Mouse (Mus musculus) G1E (cell line): Measurements from ENCODE around the gene Gdf11. TPM values are rescaled to one million over a fixed set of nuclear protein-coding genes. Genes with fewer than 3 reads are reported as not detected.

ENCODE experiments used
- ATAC-seq: 2 replicates; pipeline ENCODE4 v1.8.0; 2016; ENCODE audit warnings: mild to moderate bottlenecking; ENCODE audit not compliant: insufficient number of reproducible peaks, poor library complexity, low FRiP score, severe bottlenecking; ENCODE audit errors: extremely low read depth
- DNase-seq: peaks from one replicate; pipeline ENCODE4 v3.0.0; 2012; ENCODE audit warnings: low spot score
- H3K27me3 ChIP-seq: 2 replicates; pipeline ENCODE4 v1.6.1; 2012; ENCODE audit warnings: mild to moderate bottlenecking, low read length, inconsistent platforms; ENCODE audit not compliant: insufficient read depth
- H3K36me3 ChIP-seq: replicated peaks from 2 replicates; pipeline ENCODE3; 2012; ENCODE audit warnings: mild to moderate bottlenecking, inconsistent platforms
- H3K4me1 ChIP-seq: 2 replicates; pipeline ENCODE4 v1.6.1; 2012; ENCODE audit warnings: low read depth, low read length, inconsistent platforms, mixed read lengths; ENCODE audit not compliant: insufficient read depth
- H3K4me3 ChIP-seq: 2 replicates; pipeline ENCODE4 v1.5.1; 2012; ENCODE audit warnings: low read depth, mild to moderate bottlenecking, inconsistent platforms, low read length, moderate library complexity, mixed read lengths
- H3K9me3 ChIP-seq: replicated peaks from 2 replicates; pipeline ENCODE4 v1.6.1; 2012; ENCODE audit warnings: inconsistent platforms
- CTCF ChIP-seq: IDR thresholded peaks from 2 replicates; pipeline ENCODE4 v1.5.1; 2012; ENCODE audit warnings: low read depth, low read length, inconsistent platforms, mixed read lengths
- GATA1 ChIP-seq: IDR thresholded peaks from 2 replicates; pipeline ENCODE4 v1.6.1; 2012; ENCODE audit warnings: borderline replicate concordance, low read length, inconsistent platforms, mixed read lengths
- GATA2 ChIP-seq: IDR thresholded peaks from 2 replicates; pipeline ENCODE4 v1.6.1; 2012; ENCODE audit warnings: low read depth, low read length, inconsistent platforms, borderline replicate concordance
- POLR2AphosphoS5 ChIP-seq: IDR thresholded peaks from 2 replicates; pipeline ENCODE4 v1.6.1; 2012; ENCODE audit warnings: low read depth, low read length, inconsistent platforms; ENCODE audit not compliant: insufficient replicate concordance
- TAL1 ChIP-seq: conservative IDR thresholded peaks from 2 replicates; pipeline ENCODE4 v1.6.1; 2012; ENCODE audit warnings: low read depth, low read length, inconsistent platforms, mixed read lengths
- polyA plus RNA-seq: library from polyadenylated mRNA; stranded (reverse); fragments of >175 nt; gene quantifications from 2 replicates; pipeline ENCODE4 v1.2.3, GENCODE M21; 2012
- total RNA-seq, 2 experiments: library from RNA; stranded (forward) in 1 of 2; stranded (reverse) in 1 of 2; fragments of 200-1000 nt in 1 of 2; fragments of >200 nt in 1 of 2; fragmentation: Nextera tagmentation in 1 of 2; gene quantifications; 2 replicates each; pipeline ENCODE4 v1.2.3; 2014 to 2017

The Gdf11 gene
- total and polyA plus RNA-seq, 3 experiments: under 0.01 to 0.02 TPM; not detected in 1

DNA sequence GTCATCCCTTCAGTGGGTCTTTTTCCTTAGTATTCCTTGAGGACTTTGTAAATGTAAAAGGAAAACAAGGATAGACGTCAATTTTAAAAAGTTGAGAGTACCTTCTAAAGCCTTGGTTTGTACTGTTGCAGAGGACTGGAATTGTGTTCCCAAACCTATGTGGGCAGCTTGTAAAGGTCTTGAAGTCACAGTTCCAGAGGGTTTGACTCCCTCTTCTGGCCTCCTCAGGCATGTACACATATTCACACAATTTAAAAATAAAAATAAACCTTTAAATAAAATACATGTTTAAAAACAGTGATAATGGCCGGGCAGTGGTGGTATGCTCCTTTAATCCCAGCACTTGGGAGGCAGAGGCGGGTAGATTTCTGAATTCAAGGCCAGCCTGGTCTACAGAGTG is 25.5 kb downstream of the Gdf11 start:
- no peak overlapping the region for H3K4me3 ChIP-seq
- no peaks in the 10 kb centered on the region for H3K27me3 ChIP-seq
- peaks cover 80% of the 10 kb centered on the region for H3K36me3 ChIP-seq
- DNase-seq (no peak), ATAC-seq (no peak)
- no peak for TF ChIP-seq TAL1
- TF ChIP-seq GATA2: no peak
- TF ChIP-seq CTCF: no peak
- TF ChIP-seq POLR2AphosphoS5: no peak
- no peak for TF ChIP-seq GATA1
- no peaks in the 10 kb centered on the region for H3K4me1 ChIP-seq
- no peaks in the 10 kb centered on the region for H3K9me3 ChIP-seq

DNA sequence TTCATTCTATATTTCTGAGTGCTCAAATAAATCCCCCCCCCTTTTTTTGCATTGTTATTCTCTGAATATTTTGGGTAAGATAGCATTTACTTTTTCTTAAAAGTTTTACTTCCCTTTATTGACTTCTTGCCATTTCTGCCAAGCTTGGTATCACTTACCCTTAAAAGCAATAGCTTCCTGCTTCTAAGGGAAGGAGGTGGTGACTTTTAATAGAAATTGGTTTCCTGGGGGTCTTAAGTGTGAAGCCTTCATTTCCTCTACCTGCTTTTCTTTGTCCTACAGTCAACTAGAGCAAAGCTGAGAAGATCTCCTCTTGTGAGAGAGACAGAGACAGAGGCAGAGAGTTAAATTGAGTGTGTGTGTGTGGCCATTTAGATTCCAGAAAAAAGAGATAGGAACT is 30.3 kb downstream of the Gdf11 start:
- Histone ChIP-seq H3K36me3 (peaks cover 81% of the 10 kb centered on the region), H3K27me3 (no peaks in the 10 kb centered on the region), H3K4me3 (no peak overlapping the region), H3K9me3 (no peaks in the 10 kb centered on the region), H3K4me1 (no peaks in the 10 kb centered on the region)
- ATAC-seq: no peak
- TF ChIP-seq TAL1 (no peak), GATA1 (no peak), GATA2 (no peak), CTCF (no peak), POLR2AphosphoS5 (no peak)
- no peak for DNase-seq

DNA sequence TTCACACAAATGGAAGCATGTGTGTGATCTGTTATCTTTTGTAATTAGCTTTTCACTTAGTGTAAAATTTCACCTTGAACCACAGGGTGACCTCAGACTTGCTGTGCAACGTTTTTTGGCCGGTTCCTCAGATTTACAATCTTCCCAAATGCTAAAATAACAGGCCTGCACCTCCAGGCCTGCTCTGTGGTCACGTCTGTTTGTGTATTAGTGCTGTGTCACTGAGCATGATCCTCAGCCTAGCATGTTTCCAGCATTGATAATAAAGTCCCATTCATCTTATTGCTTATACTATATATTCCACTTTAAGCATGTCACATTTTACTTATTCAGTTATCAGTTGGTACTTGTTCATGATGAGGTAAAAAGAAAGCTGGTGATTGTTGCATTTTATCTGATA is 41.2 kb downstream of the Gdf11 start:
- Histone ChIP-seq H3K36me3 (peaks cover 69% of the 10 kb centered on the region), H3K9me3 (no peaks in the 10 kb centered on the region), H3K4me1 (peaks cover 14% of the 10 kb centered on the region), H3K27me3 (no peaks in the 10 kb centered on the region), H3K4me3 (no peak overlapping the region)
- ATAC-seq: peak; percentile 75
- no peak for TF ChIP-seq GATA1
- peak; percentile 30; the same call in 1 of the 2 replicates for TF ChIP-seq TAL1
- DNase-seq: no peak

DNA sequence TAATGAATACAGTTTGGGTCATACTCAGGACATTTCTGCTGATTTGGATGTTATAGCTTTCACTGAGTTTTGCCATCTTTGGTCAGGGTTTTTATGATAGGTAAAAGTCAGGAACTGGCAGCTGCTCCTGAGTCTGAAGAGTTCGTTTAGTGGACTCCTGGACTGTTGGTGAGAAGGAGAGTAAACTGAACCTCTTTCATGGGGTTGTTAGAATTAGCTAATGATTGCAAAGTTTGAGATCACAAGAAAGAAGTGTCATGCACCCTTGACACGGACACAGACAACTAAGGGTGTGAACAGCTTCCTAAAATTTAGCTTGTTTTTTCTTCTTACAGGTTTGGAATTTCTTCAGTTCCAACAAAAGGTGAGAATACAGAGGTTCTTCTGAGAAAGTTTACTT is 43.1 kb downstream of the Gdf11 start:
- H3K9me3 ChIP-seq: no peaks in the 10 kb centered on the region
- peaks cover 14% of the 10 kb centered on the region for H3K4me1 ChIP-seq
- no peak for ATAC-seq
- TF ChIP-seq TAL1 (no peak), CTCF (no peak), GATA1 (no peak), GATA2 (no peak), POLR2AphosphoS5 (no peak)
- H3K27me3 ChIP-seq: no peaks in the 10 kb centered on the region
- no peak overlapping the region for H3K4me3 ChIP-seq
- H3K36me3 ChIP-seq: peaks cover 77% of the 10 kb centered on the region
- no peak for DNase-seq

DNA sequence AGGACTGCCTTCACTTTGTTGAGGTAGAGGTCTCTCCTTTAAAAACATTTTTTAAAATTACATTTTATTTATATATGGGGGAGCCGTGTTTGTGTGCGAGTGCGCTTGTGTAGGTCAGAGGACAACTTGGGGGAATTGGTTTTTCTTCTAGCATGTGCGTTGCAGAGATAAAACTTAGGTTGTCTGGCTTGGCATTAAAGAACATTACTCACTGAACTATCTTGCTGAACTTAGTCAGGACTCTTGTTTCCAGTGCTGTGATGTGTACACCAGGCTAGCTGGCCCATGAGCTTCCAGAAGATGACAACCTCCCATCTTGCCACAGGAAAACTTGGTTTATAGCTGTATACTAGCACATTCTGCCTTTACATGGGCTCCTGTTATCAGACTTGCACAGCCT is 44.9 kb downstream of the Gdf11 start:
- no peak for TF ChIP-seq TAL1
- TF ChIP-seq GATA2: no peak
- no peak for TF ChIP-seq GATA1
- no peak for TF ChIP-seq POLR2AphosphoS5
- H3K36me3 ChIP-seq: peaks cover 83% of the 10 kb centered on the region
- no peaks in the 10 kb centered on the region for H3K9me3 ChIP-seq
- no peaks in the 10 kb centered on the region for H3K27me3 ChIP-seq
- H3K4me3 ChIP-seq: no peak overlapping the region
- DNase-seq: no peak
- H3K4me1 ChIP-seq: peaks cover 14% of the 10 kb centered on the region
- ATAC-seq: no peak

DNA sequence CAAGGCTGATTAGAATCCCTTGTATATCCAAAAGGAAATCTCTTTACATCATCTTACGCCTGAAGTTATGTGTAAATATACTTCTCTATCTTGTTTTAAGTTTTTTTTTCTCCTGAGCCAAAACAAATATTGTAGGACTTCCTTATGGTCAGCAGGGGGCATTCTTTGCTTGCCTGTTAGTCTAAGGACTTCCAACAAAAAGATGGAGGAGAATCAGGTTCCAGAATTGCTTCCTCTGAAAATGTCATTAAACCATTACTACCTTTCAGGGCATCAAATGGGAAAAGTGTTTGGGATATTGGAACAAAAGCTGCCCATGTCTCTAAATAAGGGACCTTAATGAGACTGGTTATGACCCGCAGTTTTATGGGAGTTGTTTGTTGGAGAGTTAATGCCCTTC is 46.0 kb downstream of the Gdf11 start:
- Histone ChIP-seq H3K4me3 (no peak overlapping the region), H3K4me1 (peaks cover 14% of the 10 kb centered on the region), H3K27me3 (no peaks in the 10 kb centered on the region), H3K9me3 (no peaks in the 10 kb centered on the region), H3K36me3 (peaks cover 86% of the 10 kb centered on the region)
- DNase-seq: no peak
- TF ChIP-seq TAL1 (no peak), POLR2AphosphoS5 (no peak), GATA1 (no peak), GATA2 (no peak), CTCF (no peak)
- no peak for ATAC-seq

DNA sequence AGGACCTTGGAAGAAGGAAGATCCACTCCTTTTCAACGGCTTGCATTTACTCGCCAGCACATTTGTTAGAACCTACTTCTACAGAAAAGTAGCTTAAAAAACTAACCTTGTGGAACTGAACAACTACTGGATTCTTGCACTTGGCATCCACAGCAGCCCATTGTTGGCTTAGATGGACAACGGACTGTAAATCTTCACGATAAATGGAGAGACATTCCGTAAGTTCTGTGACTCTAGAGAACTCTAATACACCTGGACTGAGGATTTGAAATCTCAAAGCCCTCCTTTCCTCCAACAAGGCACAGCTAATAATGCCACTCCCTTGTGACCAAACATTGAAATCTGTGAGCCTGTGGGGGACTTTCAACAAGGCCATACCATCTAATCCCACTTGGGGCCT is 48.3 kb downstream of the Gdf11 start:
- H3K4me1 ChIP-seq: peaks cover 5% of the 10 kb centered on the region; the same call in 1 of the 2 replicates
- H3K27me3 ChIP-seq: no peaks in the 10 kb centered on the region
- H3K9me3 ChIP-seq: no peaks in the 10 kb centered on the region
- H3K4me3 ChIP-seq: no peak overlapping the region
- no peak for TF ChIP-seq TAL1
- no peak for TF ChIP-seq GATA2
- ATAC-seq (no peak), DNase-seq (no peak)
- peaks cover 85% of the 10 kb centered on the region for H3K36me3 ChIP-seq
